Mouse (Mus musculus) embryonic facial prominence, embryonic 10.5 days (tissue): ENCODE data around the gene Gabpb2. TPM values are rescaled to one million over a fixed set of nuclear protein-coding genes. Genes with fewer than 3 reads are reported as not detected.

ENCODE experiments used
- DNase-seq: peaks from one replicate; pipeline ENCODE4 v3.0.0-alpha.2; 2017; ENCODE audit warnings: low spot score
- H3K27ac ChIP-seq: fragments of 300-500 bp; sonication (generic); replicated peaks from 2 replicates; pipeline ENCODE4 v1.5.1; 2016; ENCODE audit warnings: mild to moderate bottlenecking
- H3K27me3 ChIP-seq: fragments of 300-500 bp; sonication (generic); replicated peaks from 2 replicates; pipeline ENCODE4 v1.6.1; 2016; ENCODE audit warnings: low read depth, mild to moderate bottlenecking; ENCODE audit not compliant: poor library complexity, severe bottlenecking
- H3K36me3 ChIP-seq: fragments of 300-500 bp; sonication (generic); replicated peaks from 2 replicates; pipeline ENCODE4 v1.6.1; 2016; ENCODE audit warnings: mild to moderate bottlenecking, moderate library complexity
- H3K4me1 ChIP-seq: fragments of 300-500 bp; sonication (generic); 2 replicates; pipeline ENCODE4 v1.6.1; 2016
- H3K4me3 ChIP-seq: fragments of 300-500 bp; sonication (generic); 2 replicates; pipeline ENCODE4 v1.5.1; 2016; ENCODE audit warnings: mild to moderate bottlenecking, moderate library complexity
- H3K9me3 ChIP-seq: fragments of 300-500 bp; sonication (generic); 2 replicates; pipeline ENCODE4 v1.6.1; 2016; ENCODE audit warnings: mild to moderate bottlenecking
- WGBS: fragments of 180-500 bp; shearing (Covaris S2); methylation state at CpG from one replicate; pipeline ENCODE4 v1.1.7; 2016; 5-methylcytosine and 5-hydroxymethylcytosine counted together
- polyA plus RNA-seq: library from polyadenylated mRNA; unstranded; fragments of >200 nt; fragmentation: Nextera tagmentation; extraction: Ambion mirVana; gene quantifications from 2 replicates; pipeline ENCODE4 v1.2.1, GENCODE M21; 2016

Gene Gabpb2
- polyA plus RNA-seq, 1 experiment from 2014 or later: 12.5 TPM

- WGBS: 1% methylated on average over 30 of the region's 30 CpGs
- peak; percentile 59 for DNase-seq
- Histone ChIP-seq H3K36me3 (peaks cover 24% of the 10 kb centered on the region), H3K9me3 (no peaks in the 10 kb centered on the region), H3K4me3 (peak overlapping the region; percentile 89), H3K4me1 (peaks cover 44% of the 10 kb centered on the region), H3K27me3 (peaks cover 59% of the 10 kb centered on the region), H3K27ac (peak overlapping the region; percentile 86)
Measured at GRCm38 (mm10) chr3:95161041-95161551, 56.6 kb downstream of the Gabpb2 start.

DNA sequence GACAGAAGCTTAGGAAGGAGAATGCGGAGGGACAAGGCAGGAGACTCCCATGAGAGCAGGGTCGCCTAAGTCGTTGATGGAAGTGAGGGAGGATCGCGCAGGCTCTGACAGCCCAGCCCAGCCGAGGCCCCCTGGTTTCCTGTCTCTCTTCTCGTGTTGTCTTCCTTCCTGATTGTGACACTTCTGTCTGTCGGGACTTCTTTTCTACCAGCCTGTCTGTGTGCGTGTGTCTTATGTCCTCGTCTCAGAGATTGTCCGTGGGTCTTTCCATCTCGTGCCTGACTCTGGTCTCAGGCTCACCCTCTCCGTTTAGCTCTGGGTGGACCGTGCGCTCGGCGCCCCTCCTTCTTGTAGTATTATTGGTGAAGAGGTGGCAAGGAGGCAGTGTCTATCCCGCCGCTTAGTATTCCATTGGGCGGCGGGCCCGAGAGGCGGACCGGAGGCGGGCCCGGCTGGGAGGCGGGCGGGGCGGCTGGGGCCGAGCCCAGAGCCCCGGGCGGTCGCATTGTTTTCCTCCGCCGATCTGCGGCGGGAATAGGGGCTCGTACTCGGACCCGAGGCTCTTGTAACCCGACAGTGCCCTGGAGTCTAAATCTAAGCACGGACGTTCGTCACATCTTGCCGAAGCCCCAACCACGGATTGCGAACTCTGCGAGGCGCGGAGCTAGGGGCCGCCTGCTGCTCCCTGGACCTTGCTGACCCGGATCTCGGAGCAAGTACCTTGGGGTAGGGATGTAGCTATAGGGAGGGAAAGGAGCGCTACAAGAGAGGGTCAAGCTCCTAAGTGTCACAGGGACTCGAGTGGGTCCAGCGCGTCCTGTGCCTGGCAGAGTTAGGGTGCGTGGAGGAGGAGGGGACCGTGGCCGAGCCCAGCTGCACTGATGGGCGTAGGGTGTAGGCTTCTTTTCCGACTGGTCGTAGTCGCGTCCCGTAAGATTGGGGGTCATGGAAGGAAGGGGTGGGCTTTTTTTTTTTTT is 57.4 kb downstream of the Gabpb2 start, which contains the start of gene Sema6c:
TSS of gene Sema6c (plus strand) at position 471 of the 977 bp plus-strand sequence.
- under 1% methylated on average over 66 of the region's 66 CpGs for WGBS
- peaks cover 16% of the 10 kb centered on the region for H3K36me3 ChIP-seq
- H3K27ac ChIP-seq: peak within 1 kb of the TSS; percentile 86
- H3K9me3 ChIP-seq: no peaks in the 10 kb centered on the region
- peak; percentile 93 for DNase-seq
- peak within 1 kb of the TSS; percentile 89 for H3K4me3 ChIP-seq
- H3K4me1 ChIP-seq: peaks cover 44% of the 10 kb centered on the region
- peaks cover 59% of the 10 kb centered on the region for H3K27me3 ChIP-seq

DNA sequence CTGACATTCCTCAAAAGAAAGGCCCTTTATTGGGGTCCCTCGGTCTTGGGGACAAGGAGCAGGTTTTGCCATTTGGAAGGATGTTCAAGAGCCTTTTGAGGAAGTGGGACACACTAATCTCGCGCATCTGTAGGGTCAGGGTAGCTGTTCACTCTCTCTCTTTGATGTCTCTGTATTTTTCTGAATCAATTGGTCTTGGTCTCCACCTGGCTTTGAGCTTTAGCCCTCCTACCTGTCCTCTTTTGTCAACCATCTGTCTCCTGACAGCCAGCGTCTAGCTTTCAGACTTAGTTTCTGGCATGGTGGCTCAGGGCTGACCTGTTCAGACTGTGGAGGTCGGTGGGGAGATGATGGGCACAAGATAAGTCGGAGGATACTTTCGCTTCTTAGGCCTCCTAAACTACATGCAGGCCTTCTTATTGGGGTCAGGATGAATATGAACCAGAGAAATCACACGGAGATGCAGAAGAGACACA is 58.2 kb downstream of the Gabpb2 start:
- Histone ChIP-seq H3K36me3 (peaks cover 9% of the 10 kb centered on the region), H3K27ac (no peak overlapping the region), H3K4me1 (peaks cover 44% of the 10 kb centered on the region), H3K9me3 (no peaks in the 10 kb centered on the region), H3K4me3 (peak overlapping the region; percentile 89), H3K27me3 (peaks cover 58% of the 10 kb centered on the region)
- DNase-seq: no peak
- 10% methylated on average over 8 of the region's 8 CpGs for WGBS

DNA sequence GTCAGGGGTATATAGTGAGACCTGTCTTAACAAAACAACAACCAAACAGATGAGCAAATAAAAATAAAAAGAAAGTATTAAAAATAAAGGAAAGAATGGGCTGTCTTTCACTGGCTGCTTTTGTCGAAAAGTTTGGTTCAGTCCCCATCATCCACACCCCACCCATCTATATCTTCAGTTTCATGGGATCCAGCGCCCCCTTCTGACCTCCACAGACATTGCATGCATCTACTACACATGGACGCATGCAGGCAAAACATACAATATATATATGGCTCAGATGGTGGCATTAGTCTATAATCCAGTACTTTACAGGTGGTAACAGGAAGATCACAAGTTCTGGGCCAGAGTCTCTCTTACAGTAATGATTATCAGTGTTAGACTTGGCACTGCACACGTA is 63.8 kb downstream of the Gabpb2 start:
- Histone ChIP-seq H3K9me3 (no peaks in the 10 kb centered on the region), H3K36me3 (no peaks in the 10 kb centered on the region), H3K4me3 (no peak overlapping the region), H3K27ac (no peak overlapping the region), H3K4me1 (no peaks in the 10 kb centered on the region), H3K27me3 (peaks cover 12% of the 10 kb centered on the region)
- 55% methylated on average over 4 of the region's 4 CpGs for WGBS
- no peak for DNase-seq

DNA sequence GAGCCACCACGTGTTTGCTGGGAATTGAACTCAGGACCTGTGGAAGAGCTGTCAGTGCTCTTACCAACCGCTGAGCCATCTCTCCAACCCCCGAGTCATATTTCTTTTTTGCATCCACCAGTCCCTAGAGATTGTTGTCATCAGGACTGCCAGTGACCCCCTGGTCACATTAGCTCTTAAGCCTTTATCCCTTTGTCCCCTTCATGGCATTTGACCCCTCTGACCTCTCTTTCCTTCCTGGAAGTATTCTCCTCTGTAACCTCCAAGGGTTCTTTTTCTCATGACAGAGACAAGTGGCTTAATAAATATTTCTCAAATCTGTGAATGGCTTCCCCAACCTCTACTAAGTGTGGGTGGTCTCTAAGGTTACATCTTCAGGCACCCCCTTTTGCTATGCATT is 69.8 kb downstream of the Gabpb2 start:
- DNase-seq: no peak
- 0 out of 2 replicates have a peak, but pooled peaks cover 10% of the 10 kb centered on the region for H3K4me1 ChIP-seq
- no peak overlapping the region for H3K4me3 ChIP-seq
- 50% methylated on average over 3 of the region's 3 CpGs for WGBS
- no peaks in the 10 kb centered on the region for H3K9me3 ChIP-seq
- no peaks in the 10 kb centered on the region for H3K36me3 ChIP-seq
- no peaks in the 10 kb centered on the region for H3K27me3 ChIP-seq
- H3K27ac ChIP-seq: no peak overlapping the region

DNA sequence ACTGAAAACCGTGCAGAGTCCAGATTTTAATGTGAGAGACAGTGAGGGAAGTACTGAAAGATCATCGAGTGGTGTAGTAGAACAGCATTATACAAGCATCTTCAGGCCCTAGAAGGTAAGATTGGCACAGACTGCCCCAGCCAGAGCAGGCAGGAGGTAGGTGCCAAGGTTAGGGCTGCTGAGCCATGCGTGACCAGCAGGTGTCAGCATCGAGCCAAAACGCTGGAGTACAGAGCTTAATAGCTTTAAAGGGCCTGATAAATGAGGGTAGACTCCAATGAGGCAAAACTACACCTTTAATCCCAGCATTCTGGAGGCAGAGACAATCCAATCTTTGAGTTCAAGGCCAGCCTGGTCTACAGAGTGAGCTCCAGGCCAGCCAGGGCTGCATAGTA is 75.1 kb downstream of the Gabpb2 start:
- WGBS: 9% methylated on average over 5 of the region's 5 CpGs
- Histone ChIP-seq H3K36me3 (peaks cover 31% of the 10 kb centered on the region), H3K4me1 (peaks cover 4% of the 10 kb centered on the region; the same call in 1 of the 2 replicates), H3K4me3 (no peak overlapping the region), H3K27ac (no peak overlapping the region), H3K9me3 (no peaks in the 10 kb centered on the region), H3K27me3 (no peaks in the 10 kb centered on the region)
- DNase-seq: peak; percentile 83

DNA sequence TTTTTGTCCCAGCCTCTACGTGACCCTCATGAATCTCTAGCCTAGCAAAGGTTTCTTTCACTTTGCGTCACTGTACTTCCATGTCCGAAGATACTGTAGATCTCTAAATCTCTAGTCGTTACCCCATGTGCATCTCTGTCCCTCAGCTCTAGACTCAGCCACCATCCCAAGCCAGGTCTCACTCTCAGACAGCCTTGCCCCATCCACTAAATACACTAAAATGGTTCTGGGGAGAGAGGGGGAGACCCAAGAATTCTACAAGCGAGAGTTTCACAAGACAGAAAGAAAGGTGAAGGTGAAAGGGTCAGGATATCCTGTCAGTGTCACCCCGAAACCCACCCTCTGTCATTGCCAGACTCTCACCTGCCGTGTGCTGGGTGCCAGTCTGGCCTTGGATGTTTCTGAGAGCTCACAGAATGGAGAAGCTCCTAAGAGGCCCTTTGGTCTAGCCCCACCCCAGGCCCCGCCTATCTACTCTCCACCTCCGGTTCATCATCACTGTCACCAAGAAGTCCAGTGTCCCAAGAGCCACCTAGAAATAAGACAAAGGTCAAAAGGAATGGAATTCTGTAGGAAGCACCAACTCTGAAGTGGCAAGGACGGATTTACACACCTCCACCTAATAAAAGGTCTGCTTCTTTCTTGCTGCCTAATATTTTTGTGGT is 75.6 kb downstream of the Gabpb2 start, which contains the start of gene Tnfaip8l2:
TSS of gene Tnfaip8l2 (minus strand) at position 409 of the 665 bp plus-strand sequence.
- H3K9me3 ChIP-seq: no peaks in the 10 kb centered on the region
- no peaks in the 10 kb centered on the region for H3K27me3 ChIP-seq
- peaks cover 4% of the 10 kb centered on the region; the same call in 1 of the 2 replicates for H3K4me1 ChIP-seq
- 89% methylated on average over 10 of the region's 10 CpGs for WGBS
- no peak within 1 kb of the TSS for H3K4me3 ChIP-seq
- H3K27ac ChIP-seq: no peak within 1 kb of the TSS
- no peak for DNase-seq
- peaks cover 31% of the 10 kb centered on the region for H3K36me3 ChIP-seq

- Histone ChIP-seq H3K36me3 (peaks cover 31% of the 10 kb centered on the region), H3K4me1 (peaks cover 7% of the 10 kb centered on the region; the same call in 1 of the 2 replicates), H3K27me3 (no peaks in the 10 kb centered on the region), H3K4me3 (no peak overlapping the region), H3K27ac (no peak overlapping the region), H3K9me3 (no peaks in the 10 kb centered on the region)
- DNase-seq: no peak
- whole genome bisulfite sequencing: 95% methylated on average over 9 of the region's 9 CpGs
Measured at GRCm38 (mm10) chr3:95141474-95141873, 76.2 kb downstream of the Gabpb2 start.

DNA sequence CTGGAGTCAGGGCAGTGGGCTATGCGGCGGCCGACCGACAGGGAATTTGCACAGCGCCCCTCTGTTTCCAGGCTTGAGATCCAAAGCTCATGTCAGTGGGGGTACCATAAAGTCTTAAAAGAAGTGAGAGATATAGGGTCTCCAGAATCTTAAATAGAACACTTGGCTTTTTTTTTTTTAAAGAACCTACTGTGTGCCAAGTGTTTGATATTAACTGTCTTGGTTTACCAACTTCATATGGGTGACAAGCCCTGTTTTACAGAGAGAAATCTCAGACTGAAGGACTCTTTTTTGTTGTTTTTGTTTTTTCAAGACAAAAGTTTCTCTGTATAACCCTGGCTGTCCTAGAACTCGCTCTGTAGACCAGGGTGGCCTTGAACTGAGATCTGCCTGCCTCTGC is 76.9 kb downstream of the Gabpb2 start:
- DNase-seq: no peak
- Histone ChIP-seq H3K4me1 (peaks cover 7% of the 10 kb centered on the region; the same call in 1 of the 2 replicates), H3K9me3 (no peaks in the 10 kb centered on the region), H3K27me3 (no peaks in the 10 kb centered on the region), H3K36me3 (peaks cover 31% of the 10 kb centered on the region), H3K27ac (no peak overlapping the region), H3K4me3 (0 out of 2 replicates have a peak overlapping the region, but pooled peaks have one; percentile 13)
- WGBS: 86% methylated on average over 6 of the region's 6 CpGs

GRCm38 (mm10) chr3:95140289-95140595 is 77.5 kb downstream of the Gabpb2 start:
- 66% methylated on average over 18 of the region's 18 CpGs for WGBS
- 0 out of 2 replicates have a peak overlapping the region, but pooled peaks have one; percentile 13 for H3K4me3 ChIP-seq
- DNase-seq: no peak
- no peaks in the 10 kb centered on the region for H3K9me3 ChIP-seq
- H3K27ac ChIP-seq: no peak overlapping the region
- peaks cover 13% of the 10 kb centered on the region for H3K4me1 ChIP-seq
- peaks cover 31% of the 10 kb centered on the region for H3K36me3 ChIP-seq
- no peaks in the 10 kb centered on the region for H3K27me3 ChIP-seq

GRCm38 (mm10) chr3:95139586-95140288 is 78.0 kb downstream of the Gabpb2 start:
- no peak overlapping the region for H3K4me3 ChIP-seq
- WGBS: 72% methylated on average over 25 of the region's 25 CpGs
- peaks cover 31% of the 10 kb centered on the region for H3K36me3 ChIP-seq
- no peaks in the 10 kb centered on the region for H3K9me3 ChIP-seq
- no peaks in the 10 kb centered on the region for H3K27me3 ChIP-seq
- no peak for DNase-seq
- no peak overlapping the region for H3K27ac ChIP-seq
- peaks cover 18% of the 10 kb centered on the region for H3K4me1 ChIP-seq

DNA sequence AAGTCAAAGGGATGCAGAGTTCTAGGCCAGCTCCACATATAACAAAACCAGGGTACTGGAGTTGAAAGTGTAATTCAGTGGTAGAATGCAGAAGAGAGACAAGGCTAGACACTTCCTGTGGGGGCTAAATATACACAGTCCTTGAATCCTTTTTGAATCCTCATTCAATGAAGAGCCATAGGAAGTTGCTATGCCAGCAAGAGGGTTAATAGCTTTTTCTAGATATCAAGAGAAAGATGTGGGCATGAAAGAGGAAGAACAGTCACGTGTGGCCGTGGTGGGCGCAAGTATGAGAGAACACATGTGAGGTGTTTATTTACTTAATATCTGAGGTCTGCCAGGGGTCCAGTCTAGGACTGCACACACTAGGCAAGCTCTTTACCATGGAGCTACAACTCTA is 81.4 kb downstream of the Gabpb2 start:
- peaks cover 41% of the 10 kb centered on the region for H3K36me3 ChIP-seq
- no peaks in the 10 kb centered on the region for H3K27me3 ChIP-seq
- no peak for DNase-seq

More for the DNA sequence above, 81.4 kb downstream of the Gabpb2 start:
- Histone ChIP-seq H3K9me3 (no peaks in the 10 kb centered on the region), H3K27ac (no peak overlapping the region), H3K4me3 (no peak overlapping the region), H3K4me1 (peaks cover 27% of the 10 kb centered on the region)
- WGBS: 91% methylated on average over 3 of the region's 3 CpGs
